Mouse (Mus musculus): ENCODE measurements around the gene Ddit4l. TPM values are rescaled to one million over a fixed set of nuclear protein-coding genes. Genes with fewer than 3 reads are reported as not detected.
"Not testable (repeated sequence)": the region's sequence is repeated elsewhere in the genome, so short reads cannot be mapped to it uniquely, and the experiment has no call there.

Ddit4l gene
- total RNA-seq, 4 experiments from 2014 or later: 11.2 to 14.3 (median 11.6) TPM

DNA sequence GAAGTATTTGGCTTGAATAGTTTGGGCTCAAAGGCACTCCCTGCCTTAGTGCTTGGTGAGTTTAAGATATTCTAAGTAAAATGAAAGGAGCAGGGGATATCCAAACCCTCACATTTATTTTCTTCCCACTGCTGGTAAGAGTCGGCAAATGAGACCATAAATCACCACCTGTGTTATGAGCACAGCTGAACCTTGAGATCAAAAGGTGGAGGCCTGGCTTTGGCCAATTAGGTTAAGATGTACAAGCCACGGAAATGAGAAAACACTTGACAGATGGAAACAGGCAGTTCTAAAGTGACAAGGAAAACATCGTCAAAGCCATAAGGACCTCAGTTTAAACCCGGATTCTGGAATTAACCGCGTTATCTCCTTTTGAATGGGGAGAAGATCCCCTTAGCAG is 23.5 kb downstream of the Ddit4l start:
- no peak for DNase-seq (ENCODE audit: low spot score in 2 of 2)

DNA sequence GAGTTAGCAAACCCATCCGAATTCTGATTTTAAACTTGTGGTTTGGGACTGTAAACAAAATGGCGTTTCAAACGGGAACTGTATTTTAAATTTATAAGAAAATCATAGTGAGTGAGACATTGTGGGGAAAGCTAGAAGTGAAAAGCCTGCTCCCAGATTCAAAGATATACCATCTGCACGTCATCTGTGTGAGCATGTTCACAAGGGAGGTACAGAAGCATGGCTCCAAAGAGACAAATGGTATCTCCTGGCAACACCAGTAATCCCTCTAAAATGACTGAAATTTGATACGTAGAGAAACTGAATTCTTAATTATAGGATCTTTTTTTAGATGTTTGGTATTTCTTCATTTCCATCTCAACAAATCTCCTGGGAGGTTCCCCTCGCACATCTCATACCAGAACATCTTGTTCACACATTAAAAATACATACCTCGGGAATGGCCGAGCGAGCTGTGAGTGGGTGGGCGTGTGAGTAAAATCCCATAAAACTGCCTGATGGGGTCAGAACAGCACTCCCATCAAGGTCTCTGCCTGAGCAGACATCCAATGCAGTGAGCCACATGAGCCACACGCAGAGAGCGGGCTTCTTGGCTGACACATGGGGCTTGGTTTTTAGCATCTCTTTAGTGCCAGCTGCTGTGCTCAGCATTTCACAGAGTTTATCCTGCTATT is 26.2 kb downstream of the Ddit4l start:
- peak; percentile 28 to 37 for DNase-seq (ENCODE audit: low spot score in 2 of 2)

- DNase-seq (ENCODE audit: low spot score in 2 of 2): no peak
These were observed 27.7 kb downstream of the Ddit4l start for GRCm38 (mm10) chr3:137649112-137649511.

GRCm38 (mm10) chr3:137652853-137653252 is 31.4 kb downstream of the Ddit4l start:
- DNase-seq (ENCODE audit: low spot score in 2 of 2): no peak

- DNase-seq (ENCODE audit: low spot score in 2 of 2): not testable (repeated sequence)
These were observed 49.8 kb downstream of the Ddit4l start, which contains the start of gene Gm21962 for GRCm38 (mm10) chr3:137671224-137671623. Gene Gm21962, plus strand, starts transcription at chr3:137671524.

Small RNAs within 50 kb of the gene (microRNA-seq; reads per million reads assigned to microRNA genes)
- 0 reads per million in 2 experiments for gene Gm22468

Other genes starting within 250 kb of the Ddit4l start
- not detected for gene Gm21962, start 49.9 kb downstream of the Ddit4l start, total RNA-seq (2022)
- 100 to 1,000 TPM; 138 to 151 (median 148) TPM for gene H2afz, start 242.9 kb downstream of the Ddit4l start, total RNA-seq (2022)
- 10 to 100 TPM; 52.0 to 55.0 (median 53.3) TPM for gene Dnajb14, start 246.1 kb downstream of the Ddit4l start, total RNA-seq (2022)